Mouse (Mus musculus) heart, embryonic 11.5 days (tissue): Measurements from ENCODE around the gene Wnt7b. TPM values are rescaled to one million over a fixed set of nuclear protein-coding genes. Genes with fewer than 3 reads are reported as not detected.
A peak's percentile ranks its signal among the peaks of the same experiment; 100 is the strongest.

Experiments used
- ATAC-seq: fragments of 200-750 bp; cut with Nextera tagmentation; replicated peaks from 2 replicates; pipeline ENCODE4 v1.8.0; 2017; ENCODE audit warnings: moderate library complexity; ENCODE audit not compliant: insufficient number of reproducible peaks, low FRiP score, low TSS enrichment
- H3K27ac ChIP-seq: fragments of 300-500 bp; sonication (generic); 2 replicates; pipeline ENCODE4 v1.5.1; 2014; ENCODE audit warnings: mild to moderate bottlenecking, low read depth, low read length
- H3K27me3 ChIP-seq: fragments of 300-500 bp; sonication (generic); 2 replicates; pipeline ENCODE4 v1.6.1; 2014; ENCODE audit warnings: mild to moderate bottlenecking, low read length, mixed read lengths; ENCODE audit not compliant: control insufficient read depth, insufficient read depth
- H3K36me3 ChIP-seq: fragments of 300-500 bp; sonication (generic); 2 replicates; pipeline ENCODE4 v1.6.1; 2014; ENCODE audit warnings: mild to moderate bottlenecking, low read length, moderate library complexity, mixed read lengths; ENCODE audit not compliant: control insufficient read depth, insufficient read depth
- H3K4me1 ChIP-seq: fragments of 300-500 bp; sonication (generic); 2 replicates; pipeline ENCODE4 v1.6.1; 2014; ENCODE audit warnings: low read length; ENCODE audit not compliant: control insufficient read depth, insufficient read depth
- H3K4me2 ChIP-seq: fragments of 300-500 bp; sonication (generic); 2 replicates; pipeline ENCODE4 v1.6.1; 2014; ENCODE audit warnings: mild to moderate bottlenecking, moderate library complexity
- H3K4me3 ChIP-seq: fragments of 300-500 bp; sonication (generic); 2 replicates; pipeline ENCODE4 v1.5.1; 2014; ENCODE audit warnings: low read depth, low read length
- H3K9ac ChIP-seq: fragments of 300-500 bp; sonication (generic); 2 replicates; pipeline ENCODE4 v1.6.1; 2014; ENCODE audit warnings: mild to moderate bottlenecking, low read depth, low read length, moderate library complexity
- H3K9me3 ChIP-seq: fragments of 300-500 bp; sonication (generic); replicated peaks from 2 replicates; pipeline ENCODE4 v1.6.1; 2016; ENCODE audit warnings: low read length; ENCODE audit not compliant: control insufficient read depth
- WGBS: fragments of 180-500 bp; shearing (Covaris S2); extraction: QIAGEN DNeasy Blood & Tissue Kit; methylation state at CpG from one replicate; pipeline ENCODE4 v1.1.7; 2014; ENCODE audit not compliant: insufficient replicate concordance; 5-methylcytosine and 5-hydroxymethylcytosine counted together
- polyA plus RNA-seq: library from polyadenylated mRNA; unstranded; fragments of >200 nt; fragmentation: Nextera tagmentation; extraction: Ambion mirVana; gene quantifications from 2 replicates; pipeline ENCODE4 v1.2.1, GENCODE M21; 2014

The Wnt7b gene
- polyA plus RNA-seq, 1 experiment from 2014 or later = 1.5 TPM

GRCm38 (mm10) chr15:85598443-85598842 lies 16.2 kb upstream of the Wnt7b start:
- 51% methylated on average over 5 of the region's 5 CpGs for WGBS

GRCm38 (mm10) chr15:85597403-85597802 lies 15.1 kb upstream of the Wnt7b start:
- no peak overlapping the region for H3K9ac ChIP-seq
- H3K27me3 ChIP-seq = no peaks in the 10 kb centered on the region
- peaks cover 11% of the 10 kb centered on the region for H3K4me1 ChIP-seq
- H3K4me3 ChIP-seq = no peak overlapping the region
- no peaks in the 10 kb centered on the region for H3K36me3 ChIP-seq
- H3K9me3 ChIP-seq = peaks cover 8% of the 10 kb centered on the region; the same call in 1 of the 2 replicates
- no peak overlapping the region for H3K4me2 ChIP-seq
- H3K27ac ChIP-seq = no peak overlapping the region
- ATAC-seq = no peak
- 69% methylated on average over 3 of the region's 3 CpGs for WGBS

More at GRCm38 (mm10) chr15:85598443-85598842, 16.2 kb upstream of the Wnt7b start:
- no peak overlapping the region for H3K4me2 ChIP-seq
- peaks cover 4% of the 10 kb centered on the region; the same call in 1 of the 2 replicates for H3K9me3 ChIP-seq
- H3K9ac ChIP-seq = no peak overlapping the region
- no peak overlapping the region for H3K4me3 ChIP-seq
- no peak for ATAC-seq
- no peak overlapping the region for H3K27ac ChIP-seq
- no peaks in the 10 kb centered on the region for H3K36me3 ChIP-seq
- peaks cover 11% of the 10 kb centered on the region for H3K4me1 ChIP-seq
- no peaks in the 10 kb centered on the region for H3K27me3 ChIP-seq

- Histone ChIP-seq H3K4me3 (no peak overlapping the region), H3K36me3 (no peaks in the 10 kb centered on the region), H3K4me2 (no peak overlapping the region), H3K27me3 (peaks cover 5% of the 10 kb centered on the region; the same call in 1 of the 2 replicates), H3K9me3 (peaks cover 6% of the 10 kb centered on the region; the same call in 1 of the 2 replicates), H3K4me1 (no peaks in the 10 kb centered on the region), H3K27ac (no peak overlapping the region), H3K9ac (no peak overlapping the region)
- 53% methylated on average over 4 of the region's 4 CpGs for WGBS
- ATAC-seq = no peak
These were observed 10.4 kb upstream of the Wnt7b start for GRCm38 (mm10) chr15:85592674-85593073.

- Histone ChIP-seq H3K27ac (no peak overlapping the region), H3K4me2 (no peak overlapping the region), H3K9me3 (0 out of 2 replicates have a peak, but pooled peaks cover 7% of the 10 kb centered on the region), H3K27me3 (peaks cover 5% of the 10 kb centered on the region; the same call in 1 of the 2 replicates), H3K36me3 (no peaks in the 10 kb centered on the region), H3K4me1 (no peaks in the 10 kb centered on the region), H3K9ac (no peak overlapping the region), H3K4me3 (no peak overlapping the region)
- no peak for ATAC-seq
- WGBS = 91% methylated on average over 10 of the region's 10 CpGs
These were observed 8.6 kb upstream of the Wnt7b start for GRCm38 (mm10) chr15:85590831-85591230.

- H3K27me3 ChIP-seq = peaks cover 57% of the 10 kb centered on the region
- H3K9ac ChIP-seq = no peak overlapping the region
- H3K4me2 ChIP-seq = no peak overlapping the region
- 2% methylated on average over 11 of the region's 11 CpGs for WGBS
- ATAC-seq = no peak
- no peaks in the 10 kb centered on the region for H3K36me3 ChIP-seq
- H3K9me3 ChIP-seq = 0 out of 2 replicates have a peak, but pooled peaks cover 3% of the 10 kb centered on the region
- no peak overlapping the region for H3K4me3 ChIP-seq
- H3K27ac ChIP-seq = no peak overlapping the region
- H3K4me1 ChIP-seq = peaks cover 11% of the 10 kb centered on the region
These were observed 1.2 kb upstream of the Wnt7b start for GRCm38 (mm10) chr15:85583504-85583903.

- ATAC-seq = 0 out of 2 replicates have a peak, but pooled peaks have one; percentile 47
- 3% methylated on average over 8 of the region's 8 CpGs for WGBS
These were observed 751 bp upstream of the Wnt7b start for GRCm38 (mm10) chr15:85583024-85583423.

GRCm38 (mm10) chr15:85581563-85582064 lies 659 bp downstream of the Wnt7b start:
- H3K4me1 ChIP-seq = peaks cover 20% of the 10 kb centered on the region
- H3K4me3 ChIP-seq = peak overlapping the region; percentile 51
- peaks cover 75% of the 10 kb centered on the region for H3K27me3 ChIP-seq
- H3K4me2 ChIP-seq = peak overlapping the region; percentile 75
- no peak overlapping the region for H3K27ac ChIP-seq
- 0 out of 2 replicates have a peak, but pooled peaks cover 2% of the 10 kb centered on the region for H3K9me3 ChIP-seq
- WGBS = under 1% methylated on average over 55 of the region's 67 CpGs
- H3K36me3 ChIP-seq = no peaks in the 10 kb centered on the region
- 0 out of 2 replicates have a peak, but pooled peaks have one; percentile 6 for ATAC-seq
- H3K9ac ChIP-seq = no peak overlapping the region

More at GRCm38 (mm10) chr15:85583024-85583423, 751 bp upstream of the Wnt7b start:
- peaks cover 11% of the 10 kb centered on the region for H3K4me1 ChIP-seq
- H3K9me3 ChIP-seq = 0 out of 2 replicates have a peak, but pooled peaks cover 3% of the 10 kb centered on the region
- no peak overlapping the region for H3K9ac ChIP-seq
- no peaks in the 10 kb centered on the region for H3K36me3 ChIP-seq
- no peak overlapping the region for H3K4me2 ChIP-seq
- no peak overlapping the region for H3K27ac ChIP-seq
- H3K4me3 ChIP-seq = no peak overlapping the region
- peaks cover 61% of the 10 kb centered on the region for H3K27me3 ChIP-seq

- ATAC-seq = no peak
- peak overlapping the region; percentile 51 for H3K4me3 ChIP-seq
- peak overlapping the region; percentile 75 for H3K4me2 ChIP-seq
- under 1% methylated on average over 48 of the region's 66 CpGs for WGBS
- H3K9ac ChIP-seq = no peak overlapping the region
- no peaks in the 10 kb centered on the region for H3K36me3 ChIP-seq
- peaks cover 81% of the 10 kb centered on the region for H3K27me3 ChIP-seq
- H3K27ac ChIP-seq = no peak overlapping the region
- H3K9me3 ChIP-seq = no peaks in the 10 kb centered on the region
- peaks cover 21% of the 10 kb centered on the region for H3K4me1 ChIP-seq
These were observed 1.2 kb downstream of the Wnt7b start for GRCm38 (mm10) chr15:85580934-85581562.
